Mouse (Mus musculus) gastrocnemius, postnatal 36 days (tissue): ENCODE data around the gene Art3. TPM values are rescaled to one million over a fixed set of nuclear protein-coding genes. Genes with fewer than 3 reads are reported as not detected.

Source experiments
- DNase-seq, 2 experiments: peaks; one replicate each; pipeline ENCODE4 v3.0.0; 2022
- intact Hi-C: fragments of 180-260 bp; cut with DNase I; formaldehyde crosslinking; loops from one replicate; pipeline ENCODE4 v1.15.1; 2025
- total RNA-seq, 2 experiments: library from RNA; stranded (reverse); gene quantifications; 2 replicates each; pipeline ENCODE4 v1.2.3; 2021

Art3 gene
- total RNA-seq, 2 experiments from 2014 or later, result 384 to 415 TPM

DNA sequence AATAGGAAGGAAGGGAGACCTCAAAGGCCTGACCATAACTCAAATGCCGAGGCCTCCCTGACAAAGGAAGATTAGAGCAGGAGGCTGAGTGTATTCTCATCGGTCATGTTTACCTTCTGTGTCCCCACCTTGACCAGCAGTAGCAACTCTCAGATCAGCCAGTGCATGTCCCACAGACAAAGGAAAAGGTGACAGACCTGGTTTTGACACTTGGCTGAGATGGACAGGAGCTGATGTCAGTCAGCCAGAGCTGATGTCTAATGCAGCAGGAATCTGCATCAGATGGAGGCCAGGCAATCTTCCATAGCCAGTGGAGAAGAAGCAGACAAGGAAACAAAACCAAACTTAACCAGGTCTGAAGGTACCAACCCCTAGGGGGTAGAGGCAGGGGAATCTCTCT lies 41.0 kb downstream of the Art3 start:
- intact Hi-C loops, result no loop called here
- DNase-seq, result no peak

DNA sequence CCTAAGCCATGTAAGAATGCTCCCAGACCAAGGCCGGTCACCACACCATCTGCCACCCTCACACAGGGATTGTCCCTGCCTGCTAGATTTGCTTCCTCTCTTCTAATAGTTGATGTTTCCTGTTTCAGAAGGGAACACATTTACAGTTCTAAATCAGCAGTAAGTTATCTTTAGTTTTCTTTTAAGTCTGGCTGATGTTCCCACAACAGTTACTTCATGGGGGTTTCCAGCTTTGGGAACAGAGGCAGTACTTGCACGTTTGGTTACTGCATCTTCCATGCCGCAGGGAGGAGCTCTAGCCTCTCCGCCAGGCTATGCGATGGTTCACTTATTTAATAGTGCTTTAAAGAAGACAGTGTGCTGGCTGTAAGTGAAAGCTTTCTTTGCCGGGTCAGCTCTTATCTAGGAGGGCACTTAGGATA lies 43.1 kb downstream of the Art3 start:
- intact Hi-C loops, result no loop called here
- no peak for DNase-seq

DNA sequence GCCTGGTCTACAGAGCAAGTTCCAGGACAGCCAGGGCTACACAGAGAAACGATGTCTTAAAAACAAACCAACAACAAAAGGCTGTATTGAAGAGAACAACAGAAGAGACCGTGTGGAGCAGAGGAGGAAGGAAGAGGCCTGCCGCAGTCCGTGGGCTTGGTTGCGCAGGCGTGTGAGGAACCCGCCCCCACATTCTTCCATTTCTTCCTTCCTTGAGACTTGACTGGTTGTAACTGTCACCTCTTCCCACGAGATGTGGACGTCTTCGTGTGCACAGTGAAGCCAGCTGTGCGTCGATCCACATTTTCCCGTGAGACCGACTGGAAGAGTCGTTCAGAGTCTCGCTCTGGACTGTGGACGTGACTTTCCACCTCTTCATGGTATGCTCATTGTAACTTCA lies 43.7 kb downstream of the Art3 start:
- intact Hi-C loops, result no loop called here
- no peak for DNase-seq

GRCm38 (mm10) chr5:92376795-92377405 lies 45.3 kb downstream of the Art3 start:
- intact Hi-C loops, result no loop called here
- DNase-seq, result no peak

- intact Hi-C loops, result loop anchor here (1.0 kb wide), 1 partner anchor 67 kb away; no protein-coding TSS in a partner anchor
- DNase-seq, result peak; percentile 38 to 65
Measured at GRCm38 (mm10) chr5:92381550-92382348, 50.1 kb downstream of the Art3 start.

- DNase-seq, result no peak
Measured at GRCm38 (mm10) chr5:92382349-92382679, 50.7 kb downstream of the Art3 start.

DNA sequence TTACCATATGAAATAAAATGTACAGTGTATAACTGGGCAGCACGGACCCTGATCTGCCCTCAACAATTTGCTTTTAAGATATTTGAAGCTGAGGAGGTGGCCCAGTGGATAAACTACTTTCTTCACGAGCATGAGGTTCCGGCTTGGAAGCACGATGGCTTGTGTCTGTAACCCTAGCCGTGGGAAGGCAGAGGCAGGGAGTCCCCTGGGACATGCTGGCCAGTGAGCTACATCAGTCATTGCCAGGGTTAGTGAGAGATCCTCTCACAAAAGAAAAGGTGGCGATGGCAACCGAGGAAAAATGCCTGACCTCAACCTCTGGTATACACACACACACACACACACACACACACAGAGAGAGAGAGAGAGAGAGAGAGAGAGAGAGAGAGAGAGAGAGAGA lies 52.1 kb downstream of the Art3 start:
- intact Hi-C loops, result no loop called here
- DNase-seq, result peak; percentile 37 to 51

More at GRCm38 (mm10) chr5:92382349-92382679, 50.7 kb downstream of the Art3 start:
- intact Hi-C loops, result no loop called here

DNA sequence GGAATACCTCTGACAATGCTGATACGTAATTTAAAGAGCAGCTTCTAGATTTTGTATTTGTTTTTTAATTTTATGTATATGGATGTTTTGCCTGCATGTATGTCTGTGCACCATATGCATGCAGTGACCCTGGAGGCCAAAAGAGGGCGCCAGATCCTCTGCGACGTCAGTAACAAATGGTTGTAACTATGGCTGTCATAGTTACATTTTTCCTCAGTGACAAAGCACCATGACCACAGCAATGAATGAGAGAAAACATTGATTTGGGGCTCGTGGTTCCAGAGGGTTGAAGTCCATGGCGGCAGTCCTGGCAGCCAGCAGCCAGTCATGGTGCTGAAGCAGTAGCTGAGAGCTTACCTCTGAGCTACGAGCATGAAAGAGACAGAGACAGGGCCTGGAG lies 53.2 kb downstream of the Art3 start:
- DNase-seq, result no peak
- intact Hi-C loops, result no loop called here

DNA sequence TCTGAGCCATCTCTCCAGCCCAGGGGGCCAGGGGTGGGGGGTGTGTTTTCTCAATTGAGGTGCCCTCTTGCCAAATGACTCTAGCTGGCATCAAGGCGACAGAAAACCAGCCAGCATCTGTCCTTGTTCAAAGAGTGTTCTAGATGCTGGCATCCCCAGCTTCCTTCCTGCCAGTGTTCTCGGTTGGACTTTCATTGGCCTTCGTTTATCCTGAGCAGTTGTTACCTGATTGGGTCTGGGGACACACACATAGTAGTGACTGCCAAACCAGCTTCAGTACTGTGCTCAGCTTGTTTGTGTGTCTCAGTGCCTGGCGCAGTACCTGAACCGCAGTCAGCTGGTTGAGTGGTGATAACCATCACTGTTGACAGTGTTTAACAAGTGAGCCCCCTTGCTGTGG lies 54.5 kb downstream of the Art3 start:
- DNase-seq, result no peak
- intact Hi-C loops, result no loop called here

DNA sequence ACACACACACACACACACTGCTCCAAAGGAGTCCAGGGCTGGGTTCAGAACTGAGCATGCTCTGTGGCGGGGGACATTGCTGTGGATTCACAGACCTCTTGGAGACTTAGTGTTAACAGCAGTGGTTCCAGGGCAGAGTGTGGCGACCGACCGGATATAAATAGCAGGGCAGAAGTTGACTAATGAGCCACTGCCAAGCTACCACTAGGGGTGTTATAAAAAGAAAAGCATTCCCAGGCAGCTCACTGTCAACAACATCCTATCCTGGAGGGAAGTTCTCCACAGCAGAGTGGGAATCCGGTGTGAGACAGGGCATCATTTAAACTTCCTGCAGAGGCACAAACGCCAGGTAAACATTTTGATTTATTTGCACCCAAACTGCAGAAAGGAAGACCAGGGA lies 55.0 kb downstream of the Art3 start:
- intact Hi-C loops, result no loop called here

GRCm38 (mm10) chr5:92387433-92387832 lies 55.8 kb downstream of the Art3 start:
- intact Hi-C loops, result no loop called here
- peak; percentile 50 to 54 for DNase-seq

More for the DNA sequence above, 55.0 kb downstream of the Art3 start:
- DNase-seq, result peak; percentile 23 to 24

DNA sequence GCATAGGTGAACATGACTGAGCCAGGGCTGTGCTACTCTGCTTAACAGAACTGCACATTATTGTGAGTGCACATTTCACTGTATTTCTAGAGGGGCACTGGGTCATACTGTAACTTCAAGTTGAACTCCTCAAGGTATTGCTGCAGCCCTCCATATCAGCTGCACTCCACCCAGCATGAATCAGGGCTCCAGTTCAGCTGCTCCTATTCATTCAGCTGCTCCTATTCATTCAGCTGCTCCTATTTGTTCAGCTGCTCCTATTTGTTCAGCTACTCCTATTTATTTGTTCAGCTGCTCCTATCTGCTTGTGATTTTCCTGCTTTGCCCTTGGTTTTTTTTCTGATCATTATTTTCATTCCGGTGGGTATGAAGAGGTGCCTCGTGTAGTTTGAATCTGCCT lies 58.4 kb downstream of the Art3 start:
- no peak for DNase-seq
- intact Hi-C loops, result no loop called here

DNA sequence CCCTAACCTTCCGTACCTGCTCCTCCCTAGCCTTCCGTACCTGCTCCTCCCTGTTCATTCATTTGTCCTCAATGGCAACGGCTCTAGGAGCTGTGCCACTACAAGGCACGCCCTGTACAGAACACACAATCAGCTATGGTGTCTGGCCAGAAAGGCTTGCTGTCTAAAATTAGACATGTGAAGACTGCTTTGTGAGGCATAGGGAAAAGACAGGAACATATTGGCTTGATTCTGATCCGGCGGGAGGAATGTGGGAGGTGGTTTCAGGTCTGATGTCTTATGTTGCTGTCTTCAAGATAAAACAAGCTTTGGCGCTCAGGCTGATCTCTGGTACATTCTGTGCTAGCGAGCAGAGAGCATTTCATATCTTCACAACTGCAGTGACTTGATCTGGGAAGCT lies 59.0 kb downstream of the Art3 start:
- peak in 1 of 2 experiments; percentile 20 for DNase-seq
- intact Hi-C loops, result no loop called here

- no peak for DNase-seq
- intact Hi-C loops, result no loop called here
Measured at GRCm38 (mm10) chr5:92392542-92392941, 60.9 kb downstream of the Art3 start.

DNA sequence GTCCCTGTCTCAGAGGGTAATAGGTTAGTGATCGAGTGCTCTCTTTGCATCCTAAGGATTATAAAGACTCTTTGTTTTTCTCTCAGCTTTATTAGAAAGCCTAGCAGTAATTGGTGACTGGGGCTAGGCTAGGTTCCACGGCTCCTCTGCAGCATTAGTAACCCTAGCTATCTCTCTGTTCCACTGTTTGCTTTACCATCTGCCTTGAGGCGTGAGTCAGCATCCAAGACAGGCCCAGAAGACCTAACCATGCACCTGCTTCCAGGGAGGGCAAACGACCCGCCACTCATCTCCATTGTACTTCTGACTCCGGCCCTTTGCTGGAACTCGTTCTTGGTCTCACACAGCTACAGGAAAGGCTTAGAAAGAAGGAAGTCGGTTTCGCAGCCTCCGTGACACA lies 62.2 kb downstream of the Art3 start:
- intact Hi-C loops, result no loop called here

DNA sequence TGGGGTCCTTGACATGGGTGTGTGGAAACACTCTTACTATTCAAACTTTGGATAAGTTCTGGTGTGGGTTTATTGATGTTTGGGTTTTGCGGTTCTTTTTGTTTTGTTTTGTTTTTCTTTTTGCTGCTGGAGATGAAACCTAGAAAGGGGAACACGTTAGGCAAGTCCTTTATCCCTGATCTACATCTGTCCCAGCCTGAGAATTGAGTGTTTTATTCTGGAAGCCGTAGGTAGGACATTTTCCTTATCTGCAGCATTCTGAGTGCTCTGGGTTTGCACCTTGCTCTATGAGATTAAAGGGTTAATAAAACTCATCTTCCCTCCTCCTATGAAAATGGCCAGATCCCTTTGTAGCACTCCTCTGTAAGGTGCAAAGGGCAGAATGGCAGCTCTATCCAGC lies 64.1 kb downstream of the Art3 start:
- intact Hi-C loops, result loop anchor here (5.0 kb wide), 1 partner anchor 83 kb away; the partner anchor contains the start of gene Sdad1
- no peak for DNase-seq

More for the DNA sequence above, 62.2 kb downstream of the Art3 start:
- no peak for DNase-seq

DNA sequence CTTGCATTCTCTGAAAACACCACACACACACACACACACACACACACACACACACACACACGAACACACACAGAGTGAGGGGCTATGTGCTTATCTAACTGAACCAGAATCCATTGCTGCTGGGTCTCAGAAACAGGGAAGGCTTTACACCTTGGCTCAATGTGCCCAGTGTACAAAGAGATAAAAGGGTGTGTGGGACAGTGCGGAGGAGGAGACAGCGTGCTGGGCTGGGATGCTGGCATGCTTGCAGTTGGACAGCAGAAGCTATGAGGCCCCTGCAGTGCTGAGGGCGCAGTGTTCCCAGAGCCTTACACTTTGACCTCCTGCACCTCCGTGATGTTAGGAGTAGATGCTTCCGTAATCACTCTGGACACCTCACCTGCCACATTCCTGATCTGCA lies 64.8 kb downstream of the Art3 start:
- intact Hi-C loops, result loop anchor here (5.0 kb wide), 1 partner anchor 84 kb away; the partner anchor contains the start of gene Sdad1
- DNase-seq, result no peak

DNA sequence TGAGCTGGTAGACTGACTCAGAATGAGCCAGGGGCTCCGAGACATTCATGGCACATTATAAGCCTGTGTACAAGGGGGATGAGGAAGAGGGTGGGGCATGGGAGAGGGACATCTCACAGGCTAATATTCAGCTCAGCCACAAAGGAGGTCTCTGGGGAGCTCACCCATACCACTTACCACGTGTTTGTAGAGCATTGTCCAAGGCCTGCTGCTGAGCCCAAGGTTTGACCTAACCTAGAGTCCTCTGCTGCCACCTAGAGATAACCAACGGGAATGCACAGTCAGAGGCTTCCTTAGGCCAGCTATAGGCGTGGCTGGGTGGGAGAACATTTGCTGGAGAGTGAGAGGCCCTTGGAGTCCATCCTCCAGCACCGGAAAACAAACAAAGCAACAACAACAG lies 66.5 kb downstream of the Art3 start:
- DNase-seq, result peak; percentile 60 to 72
- intact Hi-C loops, result loop anchor here (5.0 kb wide), 1 partner anchor 86 kb away; the partner anchor contains the start of gene Sdad1

DNA sequence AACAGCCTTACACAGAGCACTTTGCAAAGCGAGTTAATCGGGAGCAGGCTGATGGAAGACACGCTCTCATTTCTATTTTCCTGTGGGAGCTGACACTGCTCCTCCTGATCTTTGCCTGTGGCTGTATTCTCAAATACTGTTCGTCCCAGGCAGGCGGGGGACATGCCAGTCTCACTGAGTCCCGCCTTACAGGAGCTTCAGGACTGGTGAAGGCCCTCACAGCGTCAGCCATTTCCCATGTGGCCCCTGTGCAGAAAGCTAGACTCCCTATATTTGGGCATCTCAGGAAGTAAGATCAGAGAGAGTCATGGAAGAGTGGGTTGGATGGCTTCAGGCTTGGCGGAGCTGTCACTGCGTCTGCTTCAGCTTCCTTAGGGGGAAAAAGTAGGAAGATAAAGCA lies 71.2 kb downstream of the Art3 start:
- no peak for DNase-seq
- intact Hi-C loops, result loop anchor here (10.0 kb wide), 1 partner anchor 218 kb away; no protein-coding TSS in a partner anchor

DNA sequence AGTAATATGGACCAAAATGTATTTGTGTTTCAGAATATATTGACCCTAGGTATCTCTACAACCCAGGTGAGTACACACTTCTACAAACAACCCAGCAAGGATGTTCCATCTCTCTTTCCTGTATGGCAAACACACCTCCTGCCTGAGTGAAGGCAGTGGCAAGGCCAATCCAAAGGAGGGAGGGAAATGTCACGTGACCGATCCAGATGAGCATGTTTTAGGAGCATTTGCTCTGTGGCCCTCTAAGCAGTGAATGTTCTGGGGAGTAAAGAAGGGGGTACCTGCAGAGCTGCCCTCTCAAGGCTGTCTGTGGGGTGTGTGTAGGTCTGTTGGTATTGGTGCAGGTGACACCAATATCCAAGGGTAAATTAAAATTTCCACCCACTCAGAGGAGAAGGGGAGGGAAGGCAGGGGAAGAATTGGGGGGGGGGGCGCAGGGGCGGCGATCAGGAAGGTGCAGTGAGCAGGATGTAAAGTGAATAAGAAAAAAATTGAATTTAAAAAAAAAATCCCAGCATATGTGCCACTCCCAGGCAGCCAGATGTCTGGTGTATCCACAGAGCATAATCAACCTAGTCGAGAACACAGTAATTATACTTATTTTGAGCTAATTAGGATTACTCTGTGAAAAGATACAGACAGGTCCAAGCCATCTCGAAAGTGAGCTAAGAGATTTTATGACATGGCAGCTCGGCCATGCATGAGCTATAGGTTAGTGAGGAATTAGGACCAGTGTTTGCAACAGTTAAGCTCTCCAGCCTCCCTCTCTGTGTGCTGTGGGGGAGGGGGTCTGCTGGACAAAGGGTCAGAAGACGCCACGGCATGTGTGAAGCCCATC lies 72.2 kb downstream of the Art3 start:
- DNase-seq, result no peak
- intact Hi-C loops, result loop anchor here (10.0 kb wide), 1 partner anchor 219 kb away; no protein-coding TSS in a partner anchor

- no peak for DNase-seq
Measured at GRCm38 (mm10) chr5:92404400-92404678, 72.7 kb downstream of the Art3 start.

More at GRCm38 (mm10) chr5:92404400-92404678, 72.7 kb downstream of the Art3 start:
- intact Hi-C loops, result loop anchor here (10.0 kb wide), 1 partner anchor 220 kb away; no protein-coding TSS in a partner anchor
